Mouse (Mus musculus): ENCODE results near the gene Rufy3.
"Not testable (repeated sequence)": the region's sequence is repeated elsewhere in the genome, so short reads cannot be mapped to it uniquely, and the experiment has no call there.

Gene Rufy3

GRCm38 (mm10) chr5:88564501-88565147 lies at the start of gene Rufy3:
TSS of gene Rufy3 (plus strand) at chr5:88565040.
- peak; percentile 81 to 85 for DNase-seq (ENCODE audit: low spot score in 2 of 2)

GRCm38 (mm10) chr5:88519232-88519631 lies 45.6 kb upstream of the Rufy3 start:
- no peak for DNase-seq (ENCODE audit: low spot score in 2 of 2)

- DNase-seq (ENCODE audit: low spot score in 2 of 2) = no peak
Observed at GRCm38 (mm10) chr5:88527657-88528056, 37.2 kb upstream of the Rufy3 start, which contains the start of gene Jchain. TSS of gene Jchain (minus strand) at chr5:88527891.

DNA sequence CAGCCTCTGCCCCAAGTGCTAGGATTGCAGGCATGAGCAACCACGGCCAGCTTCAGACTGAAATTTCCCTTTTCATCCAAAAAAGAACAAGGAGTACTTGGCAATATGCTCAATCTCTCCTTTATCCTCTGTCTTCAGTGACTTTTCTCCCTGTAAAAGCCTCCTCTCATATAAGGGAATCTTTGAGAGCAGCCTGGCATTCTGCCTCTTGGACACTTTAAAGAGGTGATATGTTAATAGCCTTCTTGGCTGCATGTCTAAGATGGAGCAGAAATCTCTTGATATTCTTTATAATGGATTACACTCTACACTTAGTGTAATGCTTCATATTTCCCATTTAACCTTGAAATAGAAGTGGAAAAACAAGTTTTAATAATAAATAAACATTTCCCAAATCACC lies 33.9 kb upstream of the Rufy3 start:
- no peak for DNase-seq (ENCODE audit: low spot score in 2 of 2)

DNA sequence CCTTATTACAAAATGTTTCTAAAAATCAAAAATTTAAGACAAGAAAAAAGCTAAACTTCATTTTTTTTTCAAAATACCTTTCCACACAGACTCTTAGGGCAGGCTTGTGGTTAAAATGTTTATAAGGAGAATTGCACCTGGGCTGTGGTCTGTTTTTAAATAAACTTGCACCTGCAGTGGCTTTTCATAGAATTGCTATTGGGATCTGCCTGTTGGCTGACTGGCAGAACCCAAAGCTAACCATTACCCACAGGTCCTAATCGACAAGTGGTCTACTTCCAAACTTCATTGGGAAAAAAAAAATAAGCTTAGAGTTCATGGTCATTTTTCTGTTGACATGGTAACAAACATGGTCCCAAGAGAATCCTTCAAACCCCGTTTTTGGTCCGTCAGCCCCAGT lies 30.1 kb upstream of the Rufy3 start:
- DNase-seq (ENCODE audit: low spot score in 2 of 2) = no peak

GRCm38 (mm10) chr5:88540845-88541244 lies 24.0 kb upstream of the Rufy3 start:
- no peak for DNase-seq (ENCODE audit: low spot score in 2 of 2)

DNA sequence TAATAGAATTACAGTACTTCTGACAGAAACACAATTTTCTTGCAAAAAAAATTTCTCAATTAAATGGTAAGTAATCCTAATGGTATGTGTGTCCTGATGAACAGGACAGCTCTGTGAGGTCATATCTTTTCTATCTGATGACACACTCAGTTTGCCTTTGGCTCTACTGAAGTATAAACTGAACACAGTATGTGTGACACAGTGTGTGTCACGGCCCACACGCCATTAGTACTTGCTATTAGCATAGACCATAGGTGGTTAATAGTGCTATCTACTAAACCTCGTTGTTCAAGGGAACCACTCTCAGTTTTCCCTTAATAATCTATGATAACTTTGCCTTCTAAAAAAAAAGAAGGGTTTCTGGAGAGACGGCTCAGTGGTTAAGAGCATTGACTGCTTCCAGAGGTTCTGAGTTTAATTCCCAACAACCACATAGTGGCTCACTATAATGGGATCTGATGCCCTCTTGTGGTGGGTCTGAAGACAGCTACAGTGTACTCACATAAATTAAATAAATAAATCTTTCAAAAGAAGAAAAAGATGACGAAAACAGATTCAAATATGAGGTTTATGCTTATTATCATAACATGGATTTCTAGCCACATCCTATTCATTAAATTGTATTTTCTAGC lies 22.1 kb upstream of the Rufy3 start:
- DNase-seq (ENCODE audit: low spot score in 2 of 2) = no peak

- DNase-seq (ENCODE audit: low spot score in 2 of 2) = not testable (repeated sequence)
Observed at GRCm38 (mm10) chr5:88544411-88544810, 20.4 kb upstream of the Rufy3 start.

- DNase-seq (ENCODE audit: low spot score in 2 of 2) = no peak
Observed at GRCm38 (mm10) chr5:88545536-88545935, 19.3 kb upstream of the Rufy3 start.

DNA sequence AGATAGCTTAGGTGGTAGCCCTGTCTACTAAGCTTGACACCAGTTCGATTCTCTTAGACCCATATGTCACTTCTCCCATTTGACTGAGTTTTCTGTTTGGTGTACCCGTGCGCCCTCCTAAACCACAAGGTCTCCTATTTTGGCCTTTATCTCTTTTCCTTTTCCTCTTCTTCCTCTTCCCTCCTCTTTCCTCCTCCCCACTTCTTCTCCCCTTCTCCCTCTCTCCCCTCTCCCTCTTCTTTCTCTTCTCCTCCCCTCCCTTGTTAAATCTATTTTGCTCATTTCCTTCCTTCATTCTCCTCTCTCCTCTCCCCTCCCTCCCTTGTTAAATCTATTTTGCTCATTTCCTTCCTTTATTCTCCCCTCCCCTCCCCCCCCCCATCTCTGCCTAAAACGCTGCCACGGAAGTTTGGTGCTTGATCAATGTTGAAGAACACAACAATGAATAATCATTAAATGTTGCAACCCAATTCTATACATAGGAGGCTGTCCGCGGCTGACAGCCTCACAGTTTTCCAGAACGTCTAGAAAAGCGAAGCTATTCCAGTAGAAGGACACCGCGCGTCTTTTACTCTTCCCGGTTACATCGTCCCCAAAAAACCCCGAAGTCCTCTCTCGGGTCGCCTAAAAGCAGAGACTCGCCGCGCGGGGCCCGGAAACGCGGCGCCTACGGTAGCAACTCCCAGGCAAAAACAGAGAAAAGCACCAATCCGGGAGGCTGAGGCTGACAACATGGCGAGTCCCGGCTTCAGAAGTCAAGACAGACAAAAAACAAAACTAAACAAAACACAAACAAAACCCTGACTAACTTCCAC lies 11.4 kb upstream of the Rufy3 start:
- DNase-seq (ENCODE audit: low spot score in 2 of 2) = no peak

DNA sequence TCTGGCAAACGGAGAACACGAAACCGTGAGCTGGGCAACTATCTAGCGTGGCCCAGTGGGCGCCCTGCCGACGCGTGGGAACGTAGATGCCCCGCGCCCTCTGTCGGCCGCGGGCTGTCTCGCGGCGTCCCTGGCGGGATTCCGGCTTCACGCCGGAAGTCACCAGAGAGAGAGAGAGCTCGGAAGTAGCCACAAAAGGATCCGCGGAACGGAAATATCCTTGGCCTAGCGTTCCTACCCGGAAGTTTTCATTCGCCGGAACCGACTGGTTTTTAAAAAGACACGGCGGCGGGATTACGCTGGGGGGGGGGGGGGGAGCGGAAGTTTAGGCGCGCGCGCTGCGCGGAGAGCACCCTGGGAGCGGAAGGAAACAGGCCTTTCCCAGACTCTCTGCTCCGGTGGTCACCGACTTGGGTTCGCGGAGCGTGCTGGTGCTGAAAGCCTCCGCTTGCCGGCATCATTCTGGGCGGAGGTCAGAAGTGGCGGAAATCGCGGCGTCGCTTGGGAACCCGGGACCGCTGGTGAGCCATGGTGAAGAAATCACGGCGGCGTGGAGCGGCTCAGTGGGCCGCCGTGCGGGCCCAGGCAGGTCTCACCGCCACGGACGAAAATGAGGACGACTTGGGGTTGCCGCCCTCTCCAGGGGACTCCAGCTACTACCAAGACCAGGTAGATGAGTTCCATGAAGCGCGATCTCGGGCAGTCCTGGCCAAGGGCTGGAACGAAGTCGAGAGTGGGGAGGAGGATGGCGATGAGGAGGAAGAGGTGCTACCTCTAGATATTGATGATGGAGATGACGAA lies 10.6 kb upstream of the Rufy3 start, which contains the start of gene Utp3:
TSS of gene Utp3 (plus strand) at position 377 of the 801 bp plus-strand sequence.
- peak; percentile 89 to 93 for DNase-seq (ENCODE audit: low spot score in 2 of 2)

DNA sequence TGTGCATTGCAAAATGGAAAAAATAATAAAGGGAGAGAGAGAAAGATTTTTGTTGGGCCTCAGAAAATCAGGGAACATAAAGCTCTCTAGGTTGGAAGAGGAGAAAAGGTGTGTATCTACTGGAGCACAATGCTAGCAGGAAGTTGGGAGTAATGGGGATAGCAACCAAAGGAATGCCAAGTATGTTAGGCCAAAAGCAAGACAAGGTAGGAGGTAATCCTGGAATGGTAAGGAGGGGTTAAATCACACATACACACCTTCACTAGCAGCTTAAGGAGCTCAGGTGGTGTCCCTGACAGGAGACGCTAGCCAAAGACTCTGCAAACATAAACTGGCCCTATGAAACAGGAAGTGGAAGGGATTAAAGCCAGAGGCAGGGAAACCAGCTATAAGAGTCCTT lies 5.8 kb upstream of the Rufy3 start:
- DNase-seq (ENCODE audit: low spot score in 2 of 2) = no peak

DNA sequence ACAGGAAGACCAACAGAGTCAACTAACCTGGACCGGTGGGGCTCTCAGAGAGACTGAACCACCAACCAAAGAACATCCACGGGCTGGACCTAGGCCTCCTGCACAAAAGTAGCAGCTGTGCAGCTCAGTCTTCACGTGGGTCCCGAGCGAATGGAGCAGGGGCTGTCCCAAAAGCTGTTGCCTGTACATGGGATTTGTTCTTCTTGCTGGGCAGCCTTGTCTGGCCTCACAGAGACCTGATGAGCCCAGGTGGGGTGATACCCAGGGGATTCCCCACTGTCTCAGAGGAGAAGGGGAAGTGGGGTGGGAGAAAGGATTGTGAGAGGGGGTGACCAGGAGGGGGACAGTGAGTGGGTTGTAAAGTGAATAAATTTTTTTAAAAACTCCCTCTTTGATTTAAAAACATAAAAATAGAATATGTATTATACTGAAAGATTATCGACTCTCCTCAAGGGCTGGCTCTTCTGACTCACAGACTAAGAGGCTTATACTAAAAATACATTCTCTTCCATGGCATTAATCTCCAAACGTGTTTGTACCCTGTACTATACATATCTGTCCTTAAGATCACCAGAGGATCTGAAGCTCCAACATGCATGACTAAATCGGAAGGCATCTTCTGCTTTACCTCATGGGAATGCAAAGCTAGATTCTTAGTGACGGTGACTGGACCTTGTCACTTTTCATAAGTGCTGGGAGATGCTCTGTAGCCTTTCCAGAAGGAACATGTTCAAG lies 3.6 kb upstream of the Rufy3 start:
- no peak for DNase-seq (ENCODE audit: low spot score in 2 of 2)

GRCm38 (mm10) chr5:88562863-88563780 lies 1.7 kb upstream of the Rufy3 start:
- peak in 1 of 2 experiments; percentile 30 for DNase-seq (ENCODE audit: low spot score in 2 of 2)

- DNase-seq (ENCODE audit: low spot score in 2 of 2) = peak; percentile 64 to 68
Observed at GRCm38 (mm10) chr5:88565148-88566033, 551 bp downstream of the Rufy3 start.

DNA sequence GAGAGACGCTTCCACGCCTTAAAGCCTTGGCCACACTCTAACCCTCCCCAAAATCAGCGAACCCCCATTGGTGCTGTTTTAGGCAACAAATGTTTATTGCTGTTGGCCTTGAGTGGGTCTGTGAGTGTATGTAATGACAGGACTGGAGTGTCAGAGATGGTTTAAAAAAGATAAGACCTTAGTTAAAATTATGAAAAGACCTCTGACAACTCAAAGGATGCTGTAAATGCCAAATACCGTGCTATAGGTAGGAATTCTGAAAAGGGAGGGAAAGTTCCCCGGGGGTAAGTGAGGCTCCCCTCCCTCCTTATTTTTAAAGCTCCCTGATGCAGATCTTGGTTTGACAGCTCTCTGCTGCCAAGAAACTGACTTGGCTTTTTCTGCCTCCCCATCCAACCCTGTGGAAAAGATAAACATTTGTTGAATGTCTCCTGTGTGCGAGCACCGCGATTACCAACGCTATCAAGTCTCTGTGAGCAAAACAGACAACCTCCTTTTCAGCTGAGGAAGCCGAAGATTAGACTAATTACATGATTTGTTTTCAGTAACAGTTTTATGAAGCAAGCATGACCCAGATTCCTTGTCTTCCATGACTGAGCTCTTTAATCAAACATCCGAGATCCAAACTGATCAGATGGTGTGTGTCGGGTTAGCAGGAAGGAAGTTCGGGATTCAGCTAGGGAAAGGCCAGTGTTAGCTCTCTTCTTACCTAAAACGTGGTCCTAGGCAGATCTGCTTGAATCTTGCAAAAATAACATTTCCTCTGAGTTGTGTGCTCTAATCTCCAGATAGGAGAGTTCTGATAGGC lies 1.4 kb downstream of the Rufy3 start:
- no peak for DNase-seq (ENCODE audit: low spot score in 2 of 2)

DNA sequence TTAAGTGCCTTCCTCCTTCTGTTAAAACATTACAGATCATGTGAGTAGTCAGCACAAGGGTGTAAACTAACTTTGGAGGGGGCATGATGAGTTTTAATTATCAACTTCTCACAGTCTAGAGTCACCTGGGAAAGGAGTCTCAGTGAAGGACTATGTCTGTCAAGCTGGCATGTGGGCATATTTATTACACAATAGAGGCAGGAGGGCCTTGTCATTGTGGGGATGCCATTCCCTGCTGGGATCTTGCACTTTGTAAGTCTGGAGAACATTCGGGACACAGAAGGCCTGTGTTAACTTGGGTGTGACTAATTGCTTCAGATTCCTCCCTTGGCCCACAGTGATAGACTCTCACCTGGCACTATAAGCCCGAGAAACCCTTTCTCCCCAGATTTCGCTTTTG lies 4.7 kb downstream of the Rufy3 start:
- no peak for DNase-seq (ENCODE audit: low spot score in 2 of 2)

- DNase-seq (ENCODE audit: low spot score in 2 of 2) = no peak
Observed at GRCm38 (mm10) chr5:88574829-88575228, 10.0 kb downstream of the Rufy3 start.

Data from urinary bladder, postnatal 4 days (tissue).